Mouse (Mus musculus): ENCODE data around the gene Sgcd. TPM values are rescaled to one million over a fixed set of nuclear protein-coding genes. Genes with fewer than 3 reads are reported as not detected.

Sgcd gene
- polyA plus RNA-seq, 1 experiment = 0.07 TPM

DNA sequence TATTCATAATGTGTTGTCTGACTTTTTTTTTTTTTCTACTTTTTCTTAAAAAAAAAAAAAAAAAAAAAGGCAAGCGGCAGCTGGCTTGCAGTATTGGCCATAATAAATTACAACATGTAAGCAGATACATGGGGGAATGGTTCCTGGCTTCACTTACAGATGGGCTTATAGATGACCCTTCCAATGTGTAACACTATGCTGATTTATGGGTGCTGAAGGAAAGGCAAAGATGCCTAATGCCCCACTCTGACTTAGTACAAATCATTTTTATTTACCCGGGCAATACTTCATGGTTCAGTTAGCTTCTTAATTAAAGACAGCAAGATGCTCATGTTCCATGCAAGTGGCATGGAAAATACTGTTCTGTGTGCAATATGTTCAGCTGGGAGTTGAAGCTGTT is 800.2 kb downstream of the Sgcd start:
- Histone ChIP-seq H3K27me3 (ENCODE audit: control insufficient read depth, insufficient read depth, low read length) (no peaks in the 10 kb centered on the region), H3K4me1 (ENCODE audit: control insufficient read depth, insufficient read depth, low read length) (no peaks in the 10 kb centered on the region), H3K4me3 (ENCODE audit: control insufficient read depth, low read depth, low read length) (no peak overlapping the region), H3K36me3 (ENCODE audit: control insufficient read depth, insufficient read depth, low read length) (no peaks in the 10 kb centered on the region), H3K27ac (ENCODE audit: control insufficient read depth, insufficient read depth, low read depth, low read length) (no peak overlapping the region)
- TF ChIP-seq POLR2A (IDR thresholded peaks at IDR 0.05; ENCODE audit: control insufficient read depth, low read depth, low read length) = no peak
- no peak for TF ChIP-seq CTCF (IDR thresholded peaks at IDR 0.05; ENCODE audit: control insufficient read depth, insufficient read depth, insufficient replicate concordance, low read depth, low read length)

DNA sequence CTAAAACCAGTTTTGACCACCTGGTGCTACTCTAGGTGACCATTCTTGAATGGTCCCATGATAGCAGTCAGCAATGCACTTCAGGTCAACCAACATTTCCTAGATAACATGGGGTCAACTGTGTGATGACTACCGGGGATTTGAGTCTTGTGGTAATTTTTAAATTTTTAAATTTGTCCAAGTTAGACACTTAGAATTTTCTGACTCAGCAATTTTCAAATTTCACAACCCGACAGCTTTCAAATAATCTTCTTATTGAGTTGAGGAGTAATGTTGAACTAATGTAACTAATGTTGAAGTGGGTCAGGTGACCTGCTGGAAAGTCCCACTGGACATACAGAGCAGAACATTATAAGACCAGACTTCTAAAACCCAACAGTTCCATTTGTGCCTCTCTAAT is 813.8 kb downstream of the Sgcd start:
- no peaks in the 10 kb centered on the region for H3K4me1 ChIP-seq (ENCODE audit: control insufficient read depth, insufficient read depth, low read length)
- H3K36me3 ChIP-seq (ENCODE audit: control insufficient read depth, insufficient read depth, low read length) = no peaks in the 10 kb centered on the region
- TF ChIP-seq CTCF (IDR thresholded peaks at IDR 0.05; ENCODE audit: control insufficient read depth, insufficient read depth, insufficient replicate concordance, low read depth, low read length) (no peak), POLR2A (IDR thresholded peaks at IDR 0.05; ENCODE audit: control insufficient read depth, low read depth, low read length) (no peak)
- no peak overlapping the region for H3K27ac ChIP-seq (ENCODE audit: control insufficient read depth, insufficient read depth, low read depth, low read length)
- no peaks in the 10 kb centered on the region for H3K27me3 ChIP-seq (ENCODE audit: control insufficient read depth, insufficient read depth, low read length)
- no peak overlapping the region for H3K4me3 ChIP-seq (ENCODE audit: control insufficient read depth, low read depth, low read length)

DNA sequence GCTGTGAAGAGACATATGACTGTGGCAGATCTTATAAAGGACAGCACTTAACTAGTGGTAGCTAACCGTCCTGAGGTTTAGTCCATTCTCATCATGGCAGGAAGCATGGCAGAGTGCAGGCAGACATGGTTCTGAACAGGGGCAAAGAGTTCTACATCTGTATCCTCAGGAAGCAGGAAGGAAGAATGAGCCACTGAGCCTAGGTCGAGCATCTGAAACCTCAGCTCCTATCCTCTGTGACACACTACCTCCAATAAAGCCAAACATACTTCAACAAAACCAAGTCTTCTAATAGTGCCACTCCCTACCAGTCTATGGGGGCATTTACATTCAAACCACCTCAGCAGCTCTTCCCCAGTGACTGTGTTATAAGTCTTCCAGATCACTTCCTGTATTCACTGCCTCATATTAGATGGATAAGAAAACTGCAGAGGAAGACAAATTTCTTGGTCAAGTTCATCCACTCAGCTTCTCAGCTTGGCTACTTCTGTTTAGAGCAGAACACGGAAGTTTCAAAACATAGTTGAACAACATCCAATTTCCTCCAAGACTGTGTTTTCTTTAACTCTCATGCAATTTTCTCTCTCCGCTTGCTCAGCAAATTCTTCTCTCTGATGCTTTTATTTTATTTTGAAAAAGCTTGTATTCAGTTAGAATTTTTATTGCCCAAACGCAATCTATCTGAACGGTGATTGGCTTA is 817.7 kb downstream of the Sgcd start:
- no peak overlapping the region for H3K27ac ChIP-seq (ENCODE audit: control insufficient read depth, insufficient read depth, low read depth, low read length)
- TF ChIP-seq CTCF (IDR thresholded peaks at IDR 0.05; ENCODE audit: control insufficient read depth, insufficient read depth, insufficient replicate concordance, low read depth, low read length) = no peak
- no peak for TF ChIP-seq POLR2A (IDR thresholded peaks at IDR 0.05; ENCODE audit: control insufficient read depth, low read depth, low read length)
- H3K36me3 ChIP-seq (ENCODE audit: control insufficient read depth, insufficient read depth, low read length) = no peaks in the 10 kb centered on the region
- H3K4me1 ChIP-seq (ENCODE audit: control insufficient read depth, insufficient read depth, low read length) = no peaks in the 10 kb centered on the region
- H3K27me3 ChIP-seq (ENCODE audit: control insufficient read depth, insufficient read depth, low read length) = no peaks in the 10 kb centered on the region
- no peak overlapping the region for H3K4me3 ChIP-seq (ENCODE audit: control insufficient read depth, low read depth, low read length)

DNA sequence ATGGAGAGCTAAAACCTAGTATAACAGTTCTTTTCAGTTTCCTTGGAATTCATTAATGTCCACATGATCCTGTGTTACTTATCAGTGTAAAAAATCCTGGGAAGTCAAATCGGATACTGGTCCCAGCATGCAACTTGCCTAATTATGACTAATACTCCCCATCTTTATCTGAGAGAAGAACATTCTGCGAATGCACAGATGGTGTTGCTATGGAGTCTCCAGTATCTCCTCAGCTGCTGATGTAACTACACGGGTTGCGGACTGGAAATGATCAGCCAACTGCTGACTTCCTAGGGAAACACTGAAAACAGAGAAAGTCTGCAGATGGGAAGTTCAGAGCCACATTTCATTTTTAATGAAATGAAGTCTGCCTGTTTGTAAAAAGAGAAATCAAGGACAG is 821.4 kb downstream of the Sgcd start:
- Histone ChIP-seq H3K4me3 (ENCODE audit: control insufficient read depth, low read depth, low read length) (no peak overlapping the region), H3K4me1 (ENCODE audit: control insufficient read depth, insufficient read depth, low read length) (no peaks in the 10 kb centered on the region), H3K27ac (ENCODE audit: control insufficient read depth, insufficient read depth, low read depth, low read length) (no peak overlapping the region), H3K36me3 (ENCODE audit: control insufficient read depth, insufficient read depth, low read length) (no peaks in the 10 kb centered on the region), H3K27me3 (ENCODE audit: control insufficient read depth, insufficient read depth, low read length) (no peaks in the 10 kb centered on the region)
- TF ChIP-seq POLR2A (IDR thresholded peaks at IDR 0.05; ENCODE audit: control insufficient read depth, low read depth, low read length) = no peak
- TF ChIP-seq CTCF (IDR thresholded peaks at IDR 0.05; ENCODE audit: control insufficient read depth, insufficient read depth, insufficient replicate concordance, low read depth, low read length) = no peak

DNA sequence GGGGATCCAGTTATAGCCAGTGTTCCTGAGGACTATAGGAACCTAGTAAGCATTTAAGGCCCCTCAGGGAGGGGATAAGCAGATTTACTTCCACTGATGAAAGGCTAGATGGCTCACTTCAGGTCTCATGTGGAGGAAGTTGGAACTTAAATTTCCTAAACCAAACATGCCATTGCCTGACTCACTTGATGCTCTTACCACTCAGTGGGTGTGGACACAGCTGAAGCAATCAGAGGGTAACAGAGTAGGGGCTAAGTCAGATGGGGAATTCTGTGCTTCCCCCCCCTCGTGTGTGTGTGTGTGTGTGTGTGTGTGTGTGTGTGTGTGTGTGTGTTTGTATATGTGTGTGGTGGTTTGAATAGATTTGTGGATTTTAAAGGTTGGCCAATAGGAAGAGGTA is 830.7 kb downstream of the Sgcd start:
- Histone ChIP-seq H3K27ac (ENCODE audit: control insufficient read depth, insufficient read depth, low read depth, low read length) (no peak overlapping the region), H3K4me3 (ENCODE audit: control insufficient read depth, low read depth, low read length) (no peak overlapping the region), H3K27me3 (ENCODE audit: control insufficient read depth, insufficient read depth, low read length) (no peaks in the 10 kb centered on the region), H3K4me1 (ENCODE audit: control insufficient read depth, insufficient read depth, low read length) (no peaks in the 10 kb centered on the region), H3K36me3 (ENCODE audit: control insufficient read depth, insufficient read depth, low read length) (no peaks in the 10 kb centered on the region)
- no peak for TF ChIP-seq CTCF (IDR thresholded peaks at IDR 0.05; ENCODE audit: control insufficient read depth, insufficient read depth, insufficient replicate concordance, low read depth, low read length)

DNA sequence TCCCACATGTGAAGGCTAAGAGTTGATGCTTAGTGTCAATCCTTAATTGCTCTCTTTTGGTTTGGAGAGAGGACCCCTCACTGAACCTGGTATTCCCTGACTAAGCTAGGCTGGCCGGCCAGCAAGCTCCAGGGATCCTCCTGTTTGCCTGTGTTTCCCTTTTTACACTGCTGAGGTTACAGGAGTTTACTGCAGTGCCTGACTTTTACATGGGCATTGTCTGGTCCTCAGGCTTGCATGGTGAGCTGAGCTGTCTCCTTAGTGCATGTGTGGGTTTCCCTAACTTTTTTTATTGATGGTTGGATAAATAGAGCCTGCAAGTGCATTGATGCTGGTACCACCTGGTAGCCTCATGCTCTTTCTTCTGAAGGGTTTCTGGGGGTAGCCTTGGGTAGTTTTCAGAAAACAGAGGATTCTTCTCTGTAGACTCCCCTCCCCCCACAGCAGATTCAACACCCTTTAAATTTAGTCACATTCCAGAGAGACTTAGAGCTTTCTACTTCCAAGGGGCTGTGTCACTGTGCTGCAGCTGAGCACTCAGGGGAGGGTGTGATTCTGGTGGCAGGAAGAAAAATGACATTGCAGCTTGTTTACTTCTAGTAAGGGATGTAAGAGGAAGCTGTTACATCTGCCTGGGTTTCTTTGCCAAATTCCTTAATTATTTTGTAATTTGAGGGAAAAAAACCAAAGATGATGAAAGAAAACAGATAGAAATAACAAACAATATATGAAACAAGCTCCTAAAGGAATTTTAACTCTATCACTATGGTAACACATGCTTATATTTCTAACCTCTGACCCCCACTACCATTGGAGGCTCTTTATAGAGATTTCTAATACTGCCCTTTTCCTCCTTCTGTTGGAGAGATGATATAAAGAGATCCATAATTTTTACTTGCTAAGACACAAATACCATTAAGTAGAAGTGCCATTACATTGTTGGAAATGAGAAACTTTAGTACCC is 831.8 kb downstream of the Sgcd start:
- H3K36me3 ChIP-seq (ENCODE audit: control insufficient read depth, insufficient read depth, low read length) = no peaks in the 10 kb centered on the region
- TF ChIP-seq POLR2A (IDR thresholded peaks at IDR 0.05; ENCODE audit: control insufficient read depth, low read depth, low read length) = no peak
- no peak for TF ChIP-seq CTCF (IDR thresholded peaks at IDR 0.05; ENCODE audit: control insufficient read depth, insufficient read depth, insufficient replicate concordance, low read depth, low read length)
- H3K27ac ChIP-seq (ENCODE audit: control insufficient read depth, insufficient read depth, low read depth, low read length) = no peak overlapping the region
- H3K27me3 ChIP-seq (ENCODE audit: control insufficient read depth, insufficient read depth, low read length) = no peaks in the 10 kb centered on the region
- no peak overlapping the region for H3K4me3 ChIP-seq (ENCODE audit: control insufficient read depth, low read depth, low read length)
- H3K4me1 ChIP-seq (ENCODE audit: control insufficient read depth, insufficient read depth, low read length) = no peaks in the 10 kb centered on the region

DNA sequence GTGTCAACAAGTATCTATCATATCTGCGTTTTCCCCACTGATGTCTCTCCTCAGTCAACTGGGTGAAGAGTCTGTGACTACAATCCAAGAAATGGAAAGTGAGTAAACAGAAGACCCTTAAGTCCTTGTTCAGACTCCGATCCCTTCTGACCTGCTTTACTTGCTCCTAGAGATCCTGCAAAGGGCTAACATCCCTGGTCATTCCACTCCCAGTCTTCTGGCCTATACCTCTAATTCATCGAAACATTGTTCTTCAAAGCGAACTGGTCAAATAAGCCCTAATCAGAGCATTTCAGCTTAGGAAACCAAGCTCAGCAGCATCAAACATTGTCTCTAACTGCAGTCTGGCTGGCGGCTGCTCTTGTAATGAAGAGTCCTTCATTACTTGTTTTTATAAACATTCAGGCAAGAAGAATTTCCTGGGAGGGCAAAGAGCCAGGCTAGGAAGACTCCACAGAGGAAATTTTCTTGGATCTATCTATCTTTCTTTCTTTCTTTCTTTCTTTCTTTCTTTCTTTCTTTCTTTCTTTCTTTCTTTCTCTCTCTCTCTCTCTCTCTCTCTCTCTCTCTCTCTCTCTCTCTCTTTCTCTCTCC is 833.8 kb downstream of the Sgcd start:
- H3K27ac ChIP-seq (ENCODE audit: control insufficient read depth, insufficient read depth, low read depth, low read length) = no peak overlapping the region
- no peak overlapping the region for H3K4me3 ChIP-seq (ENCODE audit: control insufficient read depth, low read depth, low read length)
- TF ChIP-seq POLR2A (IDR thresholded peaks at IDR 0.05; ENCODE audit: control insufficient read depth, low read depth, low read length) (no peak), CTCF (IDR thresholded peaks at IDR 0.05; ENCODE audit: control insufficient read depth, insufficient read depth, insufficient replicate concordance, low read depth, low read length) (no peak)
- H3K27me3 ChIP-seq (ENCODE audit: control insufficient read depth, insufficient read depth, low read length) = no peaks in the 10 kb centered on the region
- H3K36me3 ChIP-seq (ENCODE audit: control insufficient read depth, insufficient read depth, low read length) = no peaks in the 10 kb centered on the region
- H3K4me1 ChIP-seq (ENCODE audit: control insufficient read depth, insufficient read depth, low read length) = no peaks in the 10 kb centered on the region

Measured in testis, adult 2 months (tissue).